Mouse (Mus musculus) T-helper 1 cell (primary cell): Measurements from ENCODE around the gene Mpv17l.
"Not testable (repeated sequence)": the region's sequence is repeated elsewhere in the genome, so short reads cannot be mapped to it uniquely, and the experiment has no call there.

Source experiments
- in situ Hi-C: fragments of 300-600 bp; cut with MboI, MseI; formaldehyde crosslinking; loops from one replicate; pipeline ENCODE4 v1.15.1; 2025; ENCODE audit warnings: high pct_unique_total_duplicates

The Mpv17l gene

GRCm38 (mm10) chr16:13940139-13940846 is 37.3 kb downstream of the Mpv17l start:
- in situ Hi-C loops = no loop called here

DNA sequence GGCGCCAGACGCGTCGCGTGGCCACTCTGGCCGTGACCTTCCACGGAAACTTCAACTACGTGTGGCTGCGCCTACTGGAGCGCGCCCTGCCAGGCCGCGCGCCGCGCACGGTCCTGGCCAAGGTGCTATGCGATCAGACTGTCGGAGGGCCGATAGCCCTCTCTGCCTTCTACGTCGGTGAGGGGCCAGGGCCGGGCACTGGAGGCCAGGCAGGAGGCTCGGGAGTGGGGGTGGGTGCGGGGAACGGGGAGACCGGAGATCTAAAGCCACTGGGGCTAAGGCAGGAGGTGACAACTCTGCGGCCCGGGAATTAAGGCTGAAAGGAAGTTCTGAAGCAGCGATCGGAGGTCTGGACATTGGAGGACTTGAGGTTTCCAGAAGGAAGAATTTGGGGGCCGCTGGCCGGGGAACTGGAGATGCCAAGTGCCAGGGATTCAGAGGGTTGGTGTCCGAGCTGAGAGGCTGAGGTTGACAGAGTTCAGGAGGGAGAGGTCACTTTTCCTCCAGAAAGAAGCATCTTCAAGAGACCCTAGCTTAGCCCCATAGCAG is 38.0 kb downstream of the Mpv17l start:
- in situ Hi-C loops = no loop called here

GRCm38 (mm10) chr16:13944178-13944577 is 41.2 kb downstream of the Mpv17l start:
- in situ Hi-C loops = no loop called here

GRCm38 (mm10) chr16:13944752-13945151 is 41.8 kb downstream of the Mpv17l start:
- in situ Hi-C loops = no loop called here

- in situ Hi-C loops = no loop called here
These were observed 42.2 kb downstream of the Mpv17l start for GRCm38 (mm10) chr16:13945153-13945552.

DNA sequence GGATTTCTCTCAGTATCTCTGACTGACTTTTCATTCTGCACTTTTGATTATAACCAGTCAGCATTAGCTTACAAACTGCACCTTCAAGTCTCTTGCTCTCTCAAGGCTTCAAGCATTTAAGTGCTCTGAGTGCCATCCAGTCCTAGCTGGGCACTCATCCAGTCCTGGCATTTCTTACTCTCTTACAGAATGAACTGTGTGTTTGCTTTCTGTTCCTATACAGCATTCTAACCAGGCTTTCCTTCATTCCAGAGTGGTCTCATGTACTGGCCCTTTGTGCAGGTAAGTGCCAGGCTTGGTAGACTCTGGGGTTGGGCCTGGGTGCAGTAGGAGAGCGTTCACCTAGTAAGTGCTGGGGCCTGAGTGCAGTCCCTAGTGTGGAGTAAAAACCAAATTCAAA is 43.3 kb downstream of the Mpv17l start:
- in situ Hi-C loops = no loop called here

DNA sequence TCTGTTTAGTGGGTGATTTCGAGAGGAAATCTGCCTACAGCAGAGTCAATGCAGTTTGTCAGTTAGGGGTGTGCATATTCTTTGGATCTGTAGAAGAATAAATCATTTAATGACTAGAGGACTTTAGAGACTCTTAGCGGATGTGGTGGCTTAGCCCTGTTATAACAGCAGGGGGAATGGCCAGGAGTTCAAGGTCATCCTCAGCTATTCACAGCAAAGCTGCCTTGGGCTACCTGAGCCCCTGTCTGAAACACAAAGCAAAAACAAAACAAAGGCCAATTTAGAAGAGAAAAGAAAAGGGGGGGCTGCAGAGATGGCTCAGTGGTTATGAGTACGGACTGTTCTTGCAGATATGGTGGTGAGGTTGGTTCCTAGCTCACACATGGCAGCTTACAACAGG is 48.3 kb downstream of the Mpv17l start:
- in situ Hi-C loops = no loop called here

- in situ Hi-C loops = loop anchor here (5.0 kb wide), 1 partner anchor 100 kb away; no protein-coding TSS in a partner anchor
These were observed 59.1 kb downstream of the Mpv17l start for GRCm38 (mm10) chr16:13962053-13962452.

DNA sequence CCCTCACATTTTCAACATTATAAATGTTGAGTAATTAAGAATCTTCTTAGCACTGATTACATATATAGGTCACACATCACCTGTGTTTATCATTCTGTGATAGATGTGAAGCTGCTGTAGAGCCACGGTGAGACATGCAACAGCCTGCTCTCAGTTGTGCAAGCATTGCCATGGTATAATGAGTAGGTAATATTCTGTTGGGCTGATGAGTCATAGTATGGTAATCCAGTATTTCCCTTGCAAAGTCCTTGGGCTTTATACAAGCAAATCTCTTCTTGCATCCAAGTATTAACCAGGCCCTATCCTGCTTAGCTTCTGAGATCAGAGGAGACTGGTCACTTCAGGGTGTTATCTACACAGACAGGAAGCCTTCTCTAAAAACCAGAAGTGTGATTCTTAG is 66.1 kb downstream of the Mpv17l start:
- in situ Hi-C loops = no loop called here

- in situ Hi-C loops = no loop called here
These were observed 69.1 kb downstream of the Mpv17l start for GRCm38 (mm10) chr16:13972051-13972450.

DNA sequence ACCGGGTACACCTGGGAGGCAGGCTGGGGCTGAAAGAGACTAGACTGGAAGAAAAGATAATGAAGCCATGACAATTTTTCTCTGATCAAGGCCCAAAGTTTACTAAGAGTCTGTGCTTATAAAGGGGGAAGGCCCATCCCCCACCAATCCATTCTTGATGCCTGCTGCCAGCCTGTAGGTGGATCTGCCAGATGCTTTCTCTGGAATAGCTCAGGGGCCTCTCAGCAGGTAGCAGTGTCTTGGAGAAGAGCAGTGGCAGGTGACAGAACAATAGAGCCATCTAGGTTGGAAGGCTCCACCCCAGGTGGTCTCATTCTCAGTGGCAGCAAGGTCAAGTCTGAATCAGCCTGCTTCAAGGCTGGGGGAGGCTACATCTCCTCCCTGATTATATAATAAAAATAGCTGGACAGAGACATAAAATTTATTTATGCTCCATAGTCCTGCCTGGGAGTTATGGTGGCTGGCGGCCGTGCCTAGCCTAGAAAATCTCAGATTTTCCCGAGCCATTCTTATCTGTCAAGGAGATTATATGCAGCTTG is 73.5 kb downstream of the Mpv17l start:
- in situ Hi-C loops = not testable (repeated sequence)

DNA sequence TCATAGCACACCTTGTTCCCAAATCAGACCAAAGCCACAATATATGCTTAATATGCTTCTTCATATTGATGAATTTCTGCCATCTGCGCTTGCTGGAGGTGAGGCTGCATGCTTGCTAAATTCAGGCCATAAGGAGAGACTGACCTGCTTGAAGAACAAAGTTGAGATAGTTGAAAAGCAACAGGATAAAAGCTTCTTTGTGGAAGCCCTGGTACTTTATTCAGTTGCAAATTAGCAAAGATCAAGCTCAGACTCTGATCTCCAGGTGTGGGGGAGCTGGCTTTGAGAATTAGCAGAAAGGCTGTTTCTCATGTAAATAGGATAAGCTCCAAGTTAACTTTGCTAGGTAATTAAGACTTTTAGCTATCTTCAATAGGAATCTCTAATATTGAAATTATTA is 74.1 kb downstream of the Mpv17l start:
- in situ Hi-C loops = not testable (repeated sequence)

DNA sequence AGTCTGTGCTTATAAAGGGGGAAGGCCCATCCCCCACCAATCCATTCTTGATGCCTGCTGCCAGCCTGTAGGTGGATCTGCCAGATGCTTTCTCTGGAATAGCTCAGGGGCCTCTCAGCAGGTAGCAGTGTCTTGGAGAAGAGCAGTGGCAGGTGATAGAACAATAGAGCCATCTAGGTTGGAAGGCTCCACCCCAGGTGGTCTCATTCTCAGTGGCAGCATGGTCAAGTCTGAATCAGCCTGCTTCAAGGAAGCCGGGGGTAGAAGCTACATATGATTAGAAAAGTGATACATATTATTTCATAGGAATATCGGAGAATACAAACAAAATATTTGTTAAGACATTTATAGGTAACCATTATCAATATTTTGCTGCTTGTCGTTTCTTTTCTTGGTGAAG is 78.8 kb downstream of the Mpv17l start:
- in situ Hi-C loops = not testable (repeated sequence)

DNA sequence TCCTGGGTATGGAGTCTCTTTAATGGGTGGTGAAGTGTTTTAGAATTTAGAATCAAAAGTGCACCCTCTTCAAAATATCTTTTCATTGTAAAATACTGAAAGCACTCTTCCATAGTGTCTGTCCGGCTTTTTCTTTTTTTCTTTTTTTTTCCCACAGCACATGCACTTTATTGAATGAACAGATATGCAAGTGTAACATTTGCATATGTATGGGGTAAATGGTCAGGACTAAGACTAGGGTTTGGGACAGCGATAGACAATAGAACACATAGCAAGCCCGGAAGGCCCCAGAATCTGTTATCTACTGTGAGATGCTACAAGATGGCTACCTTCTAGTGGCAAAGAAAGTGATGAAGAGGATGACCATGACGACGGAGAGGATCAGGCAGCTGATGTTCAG is 80.2 kb downstream of the Mpv17l start:
- in situ Hi-C loops = no loop called here

DNA sequence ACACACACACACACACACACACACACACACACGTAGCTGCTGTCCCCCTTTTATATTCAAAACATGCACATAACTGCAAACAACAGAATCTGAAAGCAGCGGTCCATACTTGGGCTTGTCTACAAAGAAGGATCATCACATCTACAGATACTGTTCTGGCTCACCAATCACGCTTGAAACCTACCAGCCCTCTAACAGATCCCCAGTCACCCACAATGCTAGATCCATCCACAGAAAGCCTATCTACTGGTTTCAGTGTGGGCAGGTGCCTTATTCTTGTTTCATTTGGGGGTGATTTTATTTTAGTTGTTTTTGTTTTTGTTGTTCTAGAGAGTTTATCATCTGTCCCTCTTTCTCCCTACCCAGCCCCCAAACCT is 83.2 kb downstream of the Mpv17l start:
- in situ Hi-C loops = no loop called here

GRCm38 (mm10) chr16:13986574-13987478 is 83.9 kb downstream of the Mpv17l start, which contains the start of the genes 2900011O08Rik and Ifitm7:
2900011O08Rik (plus strand) TSS chr16:13986604.
Ifitm7 (minus strand) TSS chr16:13986888.
- in situ Hi-C loops = no loop called here

- in situ Hi-C loops = no loop called here
These were observed 89.7 kb downstream of the Mpv17l start for GRCm38 (mm10) chr16:13992518-13993248.

- in situ Hi-C loops = no loop called here
These were observed 91.1 kb downstream of the Mpv17l start for GRCm38 (mm10) chr16:13994076-13994475.

- in situ Hi-C loops = no loop called here
These were observed 91.5 kb downstream of the Mpv17l start for GRCm38 (mm10) chr16:13994502-13994901.
